Mouse (Mus musculus) 416B (cell line): ENCODE results near the gene Mrpl33.

ENCODE experiments used
- DNase-seq: peaks from one replicate; pipeline ENCODE4 v3.0.0; 2011; ENCODE audit warnings: low read depth

The Mrpl33 gene

GRCm38 (mm10) chr5:31642300-31642699 is 45.6 kb downstream of the Mrpl33 start:
- no peak for DNase-seq

- no peak for DNase-seq
These were observed 47.5 kb downstream of the Mrpl33 start for GRCm38 (mm10) chr5:31644272-31644671.

DNA sequence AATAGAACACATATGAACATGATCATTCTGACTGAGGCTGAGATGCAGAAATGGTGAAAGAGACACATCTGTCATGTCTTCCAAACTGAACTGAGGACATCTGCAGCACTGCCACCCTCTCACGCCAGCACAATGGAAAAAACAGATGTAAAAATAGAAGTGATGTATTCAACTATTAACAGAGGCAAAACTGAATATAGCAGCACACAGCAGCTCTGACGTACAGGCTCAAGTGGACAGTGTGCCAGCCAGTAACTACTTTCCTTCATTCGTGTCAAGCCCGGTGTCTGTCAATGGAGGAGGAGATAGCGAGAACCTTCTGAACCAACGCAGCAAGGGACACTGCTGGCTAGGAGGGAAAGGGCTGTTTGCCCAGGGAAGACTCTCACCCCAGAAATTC is 48.1 kb downstream of the Mrpl33 start:
- DNase-seq: no peak

- DNase-seq: no peak
These were observed 49.1 kb downstream of the Mrpl33 start for GRCm38 (mm10) chr5:31645798-31646197.

- DNase-seq: no peak
These were observed 49.8 kb downstream of the Mrpl33 start for GRCm38 (mm10) chr5:31646574-31646973.

GRCm38 (mm10) chr5:31647327-31647726 is 50.6 kb downstream of the Mrpl33 start:
- peak; percentile 21 for DNase-seq

- peak; percentile 83 for DNase-seq
These were observed 54.0 kb downstream of the Mrpl33 start for GRCm38 (mm10) chr5:31650518-31651288.

DNA sequence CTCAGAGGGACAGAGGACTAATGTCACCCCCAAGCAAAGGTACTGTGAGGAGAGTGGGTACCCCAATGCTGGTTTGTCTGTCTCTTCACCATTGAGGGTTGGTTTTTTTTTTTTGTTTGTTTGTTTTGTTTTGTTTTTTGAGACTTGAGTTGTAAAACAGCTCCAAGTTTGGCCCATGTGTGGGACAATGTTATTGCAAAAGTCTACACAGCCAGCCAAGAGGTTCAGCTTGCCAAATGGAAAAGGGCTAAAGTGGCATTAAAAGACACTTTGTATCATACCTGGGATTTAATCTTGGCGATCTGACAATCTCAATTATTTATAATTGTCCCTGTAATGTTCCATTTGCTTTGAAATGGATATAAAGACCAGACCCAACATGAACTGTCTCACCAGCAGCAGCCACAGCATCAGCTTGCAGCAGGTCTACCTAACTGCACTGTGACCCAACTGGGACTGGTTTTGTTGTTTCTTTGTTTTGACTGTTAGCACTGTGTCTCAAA is 59.0 kb downstream of the Mrpl33 start:
- no peak for DNase-seq

- no peak for DNase-seq
These were observed 69.4 kb downstream of the Mrpl33 start for GRCm38 (mm10) chr5:31666176-31666575.

DNA sequence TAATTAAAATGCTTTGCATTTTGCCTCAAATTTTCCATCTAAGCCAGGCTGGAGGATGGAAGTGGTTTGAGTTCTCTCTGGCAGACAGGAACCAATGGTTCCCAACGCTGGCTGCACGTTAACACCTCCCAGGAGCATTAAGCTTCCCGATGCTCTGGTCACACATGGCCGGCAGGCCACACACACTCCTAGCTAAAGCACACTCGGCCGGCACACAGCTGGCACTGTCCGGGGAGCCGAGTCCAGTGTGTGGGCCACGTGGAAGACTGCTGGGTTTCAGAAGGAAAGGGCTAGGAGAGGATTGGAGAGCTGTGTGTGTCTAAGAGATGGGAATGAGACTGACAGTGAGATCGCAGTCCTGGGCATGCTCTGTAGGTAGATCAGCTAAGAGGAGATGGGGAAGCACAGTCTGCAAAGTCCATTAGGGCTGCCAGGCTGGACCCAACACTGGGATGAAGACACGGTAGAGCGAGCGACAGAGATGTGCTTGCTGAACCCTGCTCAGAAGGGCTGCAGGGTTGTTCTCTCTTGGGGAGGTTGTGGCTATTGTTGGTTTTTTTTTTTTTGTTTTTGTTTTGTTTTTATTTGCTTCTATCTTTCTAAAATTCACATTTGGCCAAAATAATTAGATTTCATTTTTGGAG is 71.7 kb downstream of the Mrpl33 start:
- no peak for DNase-seq

DNA sequence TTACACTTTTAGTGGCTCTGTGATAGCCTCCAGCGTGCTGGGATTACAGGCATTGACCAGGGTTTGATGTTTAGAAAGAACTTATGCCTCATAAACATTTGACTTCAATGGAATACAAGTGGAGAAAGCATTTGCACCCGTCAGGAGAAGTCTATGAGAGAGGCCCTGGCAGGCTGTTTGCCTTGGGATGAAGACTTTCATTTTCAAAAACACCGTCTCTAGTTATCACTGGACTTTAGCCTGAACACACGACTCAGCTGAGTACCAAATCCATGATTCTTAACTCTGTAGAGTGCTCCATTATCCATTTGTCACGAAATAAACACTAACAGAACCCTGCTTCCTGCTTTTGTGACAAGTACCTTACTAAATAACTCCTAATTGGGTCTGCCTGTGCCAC is 73.2 kb downstream of the Mrpl33 start:
- no peak for DNase-seq

- no peak for DNase-seq
These were observed 74.4 kb downstream of the Mrpl33 start for GRCm38 (mm10) chr5:31671137-31671536.

DNA sequence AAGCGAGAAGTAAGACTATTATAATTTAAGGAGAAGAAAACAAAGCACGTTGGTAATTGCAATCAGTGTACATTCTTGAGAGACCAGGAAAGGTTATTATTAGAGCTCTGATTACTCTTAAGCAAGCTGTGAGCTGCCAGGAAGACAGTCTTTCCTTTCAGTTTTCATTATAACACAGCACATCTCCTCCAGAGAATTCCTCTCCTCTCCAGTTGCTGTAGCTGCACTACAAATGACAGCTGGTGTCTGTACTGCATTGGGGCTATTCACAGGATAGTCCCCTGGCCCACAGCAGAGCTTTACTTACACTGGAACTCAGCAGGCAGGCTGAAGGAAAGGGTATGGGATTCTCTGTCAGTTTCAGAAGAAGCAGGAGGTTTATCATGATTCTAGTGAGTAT is 76.7 kb downstream of the Mrpl33 start:
- no peak for DNase-seq

DNA sequence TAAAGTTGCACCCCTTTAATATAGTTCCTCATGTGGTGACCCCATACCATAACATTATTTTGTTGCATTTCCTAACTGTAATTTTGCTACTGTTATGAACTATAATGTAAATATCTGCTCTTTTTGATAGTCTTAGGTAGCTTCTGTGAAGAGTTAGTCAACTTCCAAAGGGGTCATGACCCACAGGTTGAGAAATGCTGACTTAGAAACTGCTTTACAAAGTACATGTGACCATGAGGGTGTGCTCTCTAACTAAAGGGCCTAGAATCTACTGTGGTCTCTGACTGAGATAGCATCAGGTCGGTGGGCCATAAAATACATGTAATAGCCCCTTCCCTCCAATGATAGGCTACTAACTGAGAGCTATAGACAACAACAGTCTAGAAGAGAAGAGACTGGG is 81.3 kb downstream of the Mrpl33 start:
- no peak for DNase-seq

- peak; percentile 62 for DNase-seq
These were observed 83.4 kb downstream of the Mrpl33 start for GRCm38 (mm10) chr5:31680183-31680582.

DNA sequence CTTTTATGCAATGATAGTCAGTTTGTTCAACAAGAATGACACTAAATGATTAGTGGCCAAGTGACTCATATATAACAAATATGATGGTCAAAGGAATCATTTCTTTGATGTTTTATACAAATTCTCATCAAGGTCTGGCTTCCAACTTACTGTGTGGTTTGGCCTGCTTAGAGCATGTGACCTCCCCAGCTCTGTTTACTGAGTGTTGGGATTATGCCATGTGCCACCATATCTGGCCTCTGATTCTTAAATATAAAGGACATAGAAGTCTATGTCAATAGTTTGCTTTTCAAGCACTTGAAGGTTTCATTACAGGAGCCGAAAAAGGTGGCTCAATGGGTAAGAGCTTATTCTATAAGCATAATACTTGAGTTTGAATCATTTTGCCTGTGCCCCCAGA is 85.6 kb downstream of the Mrpl33 start:
- no peak for DNase-seq

- peak; percentile 49 for DNase-seq
These were observed 89.3 kb downstream of the Mrpl33 start for GRCm38 (mm10) chr5:31686040-31686439.

- DNase-seq: no peak
These were observed 91.2 kb downstream of the Mrpl33 start for GRCm38 (mm10) chr5:31687972-31688371.

GRCm38 (mm10) chr5:31693191-31693590 is 96.5 kb downstream of the Mrpl33 start:
- DNase-seq: no peak

DNA sequence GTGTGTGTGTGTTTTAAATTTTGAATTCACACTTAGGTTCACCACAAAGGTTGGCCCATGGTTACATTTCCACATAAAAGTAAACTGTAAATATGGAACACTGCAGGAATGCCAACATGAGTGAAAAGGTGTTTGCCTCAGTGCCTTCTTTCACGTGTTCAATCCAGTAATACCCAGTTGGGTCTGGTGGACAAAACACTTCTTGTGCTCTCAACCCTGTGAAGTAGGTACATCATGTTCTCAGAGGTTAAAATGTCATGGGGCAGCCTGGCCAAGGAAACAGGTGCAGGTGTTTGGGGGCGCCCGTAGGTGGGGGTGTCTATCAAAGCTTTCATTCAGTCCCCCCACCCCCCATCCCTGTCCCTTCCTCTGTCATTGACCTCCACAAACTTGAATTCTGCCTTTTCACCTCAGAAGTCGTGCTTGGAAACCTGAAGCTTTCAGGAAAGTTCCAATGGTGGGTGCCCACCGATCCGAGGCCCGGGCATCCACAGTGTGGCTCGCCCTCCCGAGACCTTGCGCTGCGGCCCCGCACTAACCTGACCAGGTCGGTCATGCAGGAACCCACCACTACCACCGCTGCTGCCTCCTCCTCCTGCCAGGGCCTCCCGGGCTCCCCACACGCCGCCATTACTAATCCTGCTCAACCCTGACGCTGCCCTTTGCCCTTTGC is 100.4 kb downstream of the Mrpl33 start, which contains the start of gene Rbks:
TSS of gene Rbks (minus strand) at position 657 of the 673 bp plus-strand sequence.
- DNase-seq: no peak

DNA sequence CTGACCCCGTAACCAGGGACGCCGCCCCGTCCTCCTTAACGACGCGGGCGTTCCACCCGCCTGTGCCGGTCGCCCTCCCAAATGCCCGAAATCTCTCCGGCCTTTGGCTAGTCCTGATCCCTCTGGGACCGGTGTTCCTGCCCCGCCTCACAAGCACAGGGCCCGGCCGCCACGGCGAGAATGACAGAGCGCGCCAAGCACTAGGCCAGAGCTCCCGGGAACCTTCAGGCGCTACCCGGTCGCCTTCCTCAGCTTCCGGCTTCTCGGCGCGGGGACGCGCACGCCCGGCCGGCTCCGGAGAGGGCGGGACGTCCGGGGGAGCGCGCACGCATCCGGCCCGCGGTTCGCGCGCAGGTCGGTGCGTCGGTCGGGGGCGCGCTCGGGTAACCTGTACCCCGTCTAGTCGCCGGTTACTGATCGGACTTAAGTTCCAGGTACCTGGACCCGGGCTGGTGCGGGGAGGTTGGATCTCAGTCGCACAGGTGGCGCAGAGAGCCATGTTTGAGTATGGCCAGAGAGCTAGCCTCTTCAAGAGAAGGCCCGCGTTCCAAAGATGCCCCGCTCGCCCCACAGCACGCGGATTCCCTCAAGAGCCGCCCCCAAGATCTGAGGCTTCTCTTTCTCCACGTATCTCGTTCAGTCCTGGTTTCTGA is 101.0 kb downstream of the Mrpl33 start, which contains the start of gene Babam2:
TSS of gene Babam2 (plus strand) at position 41 of the 653 bp plus-strand sequence.
- peak; percentile 92 for DNase-seq

- peak; percentile 99 for DNase-seq
These were observed 101.6 kb downstream of the Mrpl33 start for GRCm38 (mm10) chr5:31698297-31698726.
